Mouse (Mus musculus): Measurements from ENCODE around the gene Hist1h4j. TPM values are rescaled to one million over a fixed set of nuclear protein-coding genes. Genes with fewer than 3 reads are reported as not detected.
"Not testable (repeated sequence)": the region's sequence is repeated elsewhere in the genome, so short reads cannot be mapped to it uniquely, and the experiment has no call there.

Hist1h4j gene
- polyA plus RNA-seq, 1 experiment from 2014 or later, result 1.2 TPM

GRCm38 (mm10) chr13:21715131-21715863, 19.6 kb upstream of the Hist1h4j start:
- no peaks in the 10 kb centered on the region for H3K36me3 ChIP-seq (ENCODE audit: control insufficient read depth, insufficient read depth, low read length)
- 2% methylated on average over 21 of the region's 22 CpGs for WGBS
- no peaks in the 10 kb centered on the region for H3K27me3 ChIP-seq (ENCODE audit: control insufficient read depth, insufficient read depth, low read length)
- DNase-seq (ENCODE audit: low spot score) (peak; percentile 66), ATAC-seq (replicated peaks; ENCODE audit: low FRiP score) (no peak)
- H3K4me1 ChIP-seq (replicated peaks; ENCODE audit: control insufficient read depth, insufficient read depth, low read length), result no peaks in the 10 kb centered on the region; the same call in 1 of the 2 replicates
- H3K4me3 ChIP-seq (ENCODE audit: low read depth, low read length), result peak overlapping the region; percentile 44
- H3K4me2 ChIP-seq (ENCODE audit: low read depth, low read length, severe bottlenecking), result peak overlapping the region; percentile 63
- H3K27ac ChIP-seq (ENCODE audit: low read depth, low read length), result peak overlapping the region; percentile 98
- H3K9ac ChIP-seq (ENCODE audit: low read length), result peak overlapping the region; percentile 78
- H3K9me3 ChIP-seq (ENCODE audit: control insufficient read depth, low read length), result no peaks in the 10 kb centered on the region

- H3K4me1 ChIP-seq (replicated peaks; ENCODE audit: control insufficient read depth, insufficient read depth, low read length); H3K9me3 ChIP-seq (ENCODE audit: control insufficient read depth, low read length); H3K36me3 ChIP-seq (ENCODE audit: control insufficient read depth, insufficient read depth, low read length); H3K27me3 ChIP-seq (ENCODE audit: control insufficient read depth, insufficient read depth, low read length): not testable (repeated sequence)
- DNase-seq (ENCODE audit: low spot score), result peak; percentile 87
- Histone ChIP-seq H3K4me3 (ENCODE audit: low read depth, low read length) (peak within 1 kb of the TSS; percentile 44), H3K9ac (ENCODE audit: low read length) (peak within 1 kb of the TSS; percentile 79), H3K4me2 (ENCODE audit: low read depth, low read length, severe bottlenecking) (peak within 1 kb of the TSS; percentile 84), H3K27ac (ENCODE audit: low read depth, low read length) (peak within 1 kb of the TSS; percentile 98)
- ATAC-seq (replicated peaks; ENCODE audit: low FRiP score), result peak; percentile 94
- 0% methylated on average over 29 of the region's 50 CpGs for WGBS
Measured at GRCm38 (mm10) chr13:21715864-21716539, 18.9 kb upstream of the Hist1h4j start, which contains the start of the genes Hist1h2bl and Hist1h2ai. TSS of gene Hist1h2bl (minus strand) at chr13:21716143. TSS of gene Hist1h2ai (plus strand) at chr13:21716422.

GRCm38 (mm10) chr13:21716540-21717391, 18.1 kb upstream of the Hist1h4j start:
- Histone ChIP-seq H3K4me3 (ENCODE audit: low read depth, low read length) (peak overlapping the region; percentile 44), H3K27ac (ENCODE audit: low read depth, low read length) (peak overlapping the region; percentile 98), H3K4me2 (ENCODE audit: low read depth, low read length, severe bottlenecking) (peak overlapping the region; percentile 84), H3K9ac (ENCODE audit: low read length) (peak overlapping the region; percentile 79)
- peak; percentile 70 for DNase-seq (ENCODE audit: low spot score)
- ATAC-seq (replicated peaks; ENCODE audit: low FRiP score), result peak; percentile 13
- H3K27me3 ChIP-seq (ENCODE audit: control insufficient read depth, insufficient read depth, low read length); H3K9me3 ChIP-seq (ENCODE audit: control insufficient read depth, low read length); H3K36me3 ChIP-seq (ENCODE audit: control insufficient read depth, insufficient read depth, low read length); H3K4me1 ChIP-seq (replicated peaks; ENCODE audit: control insufficient read depth, insufficient read depth, low read length): not testable (repeated sequence)
- under 1% methylated on average over 9 of the region's 38 CpGs for WGBS

DNA sequence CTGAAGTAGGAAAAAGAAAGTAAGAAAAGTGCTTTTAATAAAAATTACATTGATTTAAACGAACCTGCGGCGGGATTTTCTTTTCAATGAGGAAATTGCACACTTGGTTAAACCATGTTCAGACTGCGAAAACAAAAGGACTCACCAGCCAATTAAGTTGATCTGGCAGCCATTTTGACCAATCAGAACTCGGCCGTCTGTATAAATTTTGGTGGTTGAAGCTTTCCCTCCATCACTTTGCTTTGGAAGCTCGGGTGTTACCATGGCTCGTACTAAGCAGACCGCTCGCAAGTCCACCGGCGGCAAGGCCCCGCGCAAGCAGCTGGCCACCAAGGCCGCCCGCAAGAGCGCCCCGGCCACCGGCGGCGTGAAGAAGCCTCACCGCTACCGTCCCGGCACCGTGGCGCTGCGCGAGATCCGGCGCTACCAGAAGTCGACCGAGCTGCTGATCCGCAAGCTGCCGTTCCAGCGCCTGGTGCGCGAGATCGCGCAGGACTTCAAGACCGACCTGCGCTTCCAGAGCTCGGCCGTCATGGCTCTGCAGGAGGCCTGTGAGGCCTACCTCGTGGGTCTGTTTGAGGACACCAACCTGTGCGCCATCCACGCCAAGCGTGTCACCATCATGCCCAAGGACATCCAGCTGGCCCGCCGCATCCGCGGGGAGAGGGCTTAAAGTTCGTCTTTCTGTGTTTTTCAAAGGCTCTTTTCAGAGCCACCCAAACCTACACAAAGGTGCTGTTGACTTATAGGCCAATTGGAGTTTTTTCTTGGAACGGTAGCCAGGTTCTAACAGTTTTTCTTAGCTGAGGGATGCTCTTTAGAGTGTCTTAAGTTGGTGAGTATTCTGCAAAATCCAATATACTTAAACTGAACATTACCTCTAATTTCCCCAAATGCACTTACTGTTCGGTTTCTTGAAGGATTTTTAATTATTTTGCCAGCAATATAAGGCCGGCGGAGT, 17.2 kb upstream of the Hist1h4j start, which contains the start of gene Hist1h3h:
TSS of gene Hist1h3h (plus strand) at position 263 of the 961 bp plus-strand sequence.
- under 1% methylated on average over 25 of the region's 56 CpGs for WGBS
- Histone ChIP-seq H3K4me3 (ENCODE audit: low read depth, low read length) (peak within 1 kb of the TSS; percentile 46), H3K27ac (ENCODE audit: low read depth, low read length) (peak within 1 kb of the TSS; percentile 98), H3K9ac (ENCODE audit: low read length) (peak within 1 kb of the TSS; percentile 79), H3K4me2 (ENCODE audit: low read depth, low read length, severe bottlenecking) (peak within 1 kb of the TSS; percentile 84)
- H3K36me3 ChIP-seq (ENCODE audit: control insufficient read depth, insufficient read depth, low read length); H3K4me1 ChIP-seq (replicated peaks; ENCODE audit: control insufficient read depth, insufficient read depth, low read length); H3K27me3 ChIP-seq (ENCODE audit: control insufficient read depth, insufficient read depth, low read length); H3K9me3 ChIP-seq (ENCODE audit: control insufficient read depth, low read length): not testable (repeated sequence)
- ATAC-seq (replicated peaks; ENCODE audit: low FRiP score) (peak; percentile 52), DNase-seq (ENCODE audit: low spot score) (peak; percentile 89)

DNA sequence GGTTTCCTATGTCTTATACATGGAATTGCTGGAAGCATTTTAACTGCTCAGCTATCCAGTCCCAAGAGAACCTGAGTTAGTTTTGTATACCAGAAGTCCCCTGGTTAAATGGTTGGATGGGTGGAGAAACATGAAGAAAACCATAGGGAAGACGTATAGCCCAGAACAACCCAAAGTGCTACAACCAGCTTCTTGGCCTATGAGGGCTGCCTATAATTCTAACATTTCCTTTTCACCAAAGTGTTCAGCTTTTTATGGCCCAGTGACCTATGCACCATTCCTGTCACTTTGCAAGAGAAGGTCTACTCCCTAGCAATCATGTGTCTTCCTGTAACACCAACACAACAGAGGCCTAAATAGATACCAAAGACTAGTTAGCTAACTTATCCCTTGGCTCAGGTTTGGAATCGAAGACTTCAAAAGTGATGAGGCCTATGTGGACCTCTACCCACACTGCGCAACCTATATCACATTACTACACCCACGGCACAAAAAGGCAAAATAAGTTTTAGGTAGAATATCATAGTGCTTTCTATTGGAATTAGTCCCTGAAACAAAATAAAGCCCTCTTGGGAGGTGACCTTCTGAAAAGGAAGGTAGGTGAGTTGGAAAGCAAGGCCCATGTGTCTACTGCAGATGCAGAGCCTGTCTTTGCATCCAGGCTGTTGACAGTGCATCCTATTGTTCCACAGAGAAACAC, 16.3 kb upstream of the Hist1h4j start:
- Histone ChIP-seq H3K4me3 (ENCODE audit: low read depth, low read length) (peak overlapping the region; percentile 46), H3K9ac (ENCODE audit: low read length) (peak overlapping the region; percentile 78), H3K9me3 (ENCODE audit: control insufficient read depth, low read length) (no peaks in the 10 kb centered on the region), H3K27me3 (ENCODE audit: control insufficient read depth, insufficient read depth, low read length) (no peaks in the 10 kb centered on the region), H3K4me2 (ENCODE audit: low read depth, low read length, severe bottlenecking) (peak overlapping the region; percentile 74), H3K36me3 (ENCODE audit: control insufficient read depth, insufficient read depth, low read length) (no peaks in the 10 kb centered on the region), H3K4me1 (replicated peaks; ENCODE audit: control insufficient read depth, insufficient read depth, low read length) (no peaks in the 10 kb centered on the region; the same call in 1 of the 2 replicates), H3K27ac (ENCODE audit: low read depth, low read length) (peak overlapping the region; percentile 94)
- 51% methylated on average over 4 of the region's 4 CpGs for WGBS
- ATAC-seq (replicated peaks; ENCODE audit: low FRiP score) (no peak), DNase-seq (ENCODE audit: low spot score) (peak; percentile 55)

DNA sequence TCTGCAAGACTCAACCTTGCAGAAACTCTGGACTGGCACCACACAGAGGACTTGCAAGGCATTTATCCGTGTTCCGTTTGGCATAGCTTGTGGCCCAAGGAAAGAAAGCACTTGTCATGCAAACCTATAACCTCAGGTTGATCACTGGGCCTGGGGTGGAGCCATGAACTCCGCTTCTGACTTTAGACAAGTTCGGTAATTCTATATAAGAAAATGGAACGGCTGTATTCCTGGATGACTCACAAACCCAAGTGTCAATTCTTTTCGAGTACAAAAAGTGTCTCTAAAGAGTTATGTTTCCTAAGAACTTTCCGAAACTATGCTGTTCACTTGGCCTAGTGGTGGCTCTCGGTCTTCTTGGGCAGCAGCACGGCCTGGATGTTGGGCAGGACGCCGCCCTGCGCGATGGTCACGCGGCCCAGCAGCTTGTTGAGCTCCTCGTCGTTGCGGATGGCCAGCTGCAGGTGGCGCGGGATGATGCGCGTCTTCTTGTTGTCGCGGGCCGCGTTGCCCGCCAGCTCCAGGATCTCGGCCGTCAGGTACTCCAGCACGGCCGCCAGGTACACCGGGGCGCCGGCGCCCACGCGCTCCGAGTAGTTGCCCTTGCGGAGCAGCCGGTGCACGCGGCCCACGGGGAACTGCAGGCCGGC, 13.6 kb upstream of the Hist1h4j start:
- not testable (repeated sequence) for H3K36me3 ChIP-seq (ENCODE audit: control insufficient read depth, insufficient read depth, low read length); H3K9me3 ChIP-seq (ENCODE audit: control insufficient read depth, low read length); H3K4me1 ChIP-seq (replicated peaks; ENCODE audit: control insufficient read depth, insufficient read depth, low read length); H3K27me3 ChIP-seq (ENCODE audit: control insufficient read depth, insufficient read depth, low read length)
- ATAC-seq (replicated peaks; ENCODE audit: low FRiP score), result peak; percentile 14
- Histone ChIP-seq H3K9ac (ENCODE audit: low read length) (peak overlapping the region; percentile 79), H3K27ac (ENCODE audit: low read depth, low read length) (peak overlapping the region; percentile 96), H3K4me3 (ENCODE audit: low read depth, low read length) (peak overlapping the region; percentile 30), H3K4me2 (ENCODE audit: low read depth, low read length, severe bottlenecking) (peak overlapping the region; percentile 70)
- DNase-seq (ENCODE audit: low spot score), result peak; percentile 64
- WGBS, result 4% methylated on average over 17 of the region's 44 CpGs

DNA sequence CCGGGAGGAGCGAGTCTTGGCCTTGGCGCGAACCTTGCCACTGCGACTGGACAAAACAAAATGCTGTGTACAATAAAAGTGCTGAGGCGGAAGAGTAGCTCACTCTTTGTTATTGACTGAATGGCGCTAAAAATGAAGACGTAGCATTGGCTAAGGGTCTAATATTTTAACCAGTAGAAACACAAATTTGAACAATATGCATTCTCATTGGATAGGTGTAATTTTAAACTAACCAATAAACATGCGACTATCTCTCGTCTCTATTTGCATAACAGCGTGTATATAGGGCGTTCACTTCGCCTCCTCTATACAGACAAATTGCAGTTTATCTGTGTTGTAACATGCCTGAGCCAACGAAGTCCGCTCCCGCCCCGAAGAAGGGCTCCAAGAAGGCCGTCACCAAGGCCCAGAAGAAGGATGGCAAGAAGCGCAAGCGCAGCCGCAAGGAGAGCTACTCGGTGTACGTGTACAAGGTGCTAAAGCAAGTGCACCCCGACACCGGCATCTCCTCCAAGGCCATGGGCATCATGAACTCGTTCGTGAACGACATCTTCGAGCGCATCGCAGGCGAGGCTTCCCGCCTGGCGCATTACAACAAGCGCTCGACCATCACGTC, 13.0 kb upstream of the Hist1h4j start, which contains the start of gene Hist1h2bm:
TSS of gene Hist1h2bm (plus strand) at position 288 of the 616 bp plus-strand sequence.
- Histone ChIP-seq H3K27ac (ENCODE audit: low read depth, low read length) (peak within 1 kb of the TSS; percentile 96), H3K4me3 (ENCODE audit: low read depth, low read length) (peak within 1 kb of the TSS; percentile 30), H3K4me2 (ENCODE audit: low read depth, low read length, severe bottlenecking) (peak within 1 kb of the TSS; percentile 70), H3K9ac (ENCODE audit: low read length) (peak within 1 kb of the TSS; percentile 79)
- DNase-seq (ENCODE audit: low spot score), result peak; percentile 85
- ATAC-seq (replicated peaks; ENCODE audit: low FRiP score), result peak; percentile 95
- not testable (repeated sequence) for H3K9me3 ChIP-seq (ENCODE audit: control insufficient read depth, low read length); H3K27me3 ChIP-seq (ENCODE audit: control insufficient read depth, insufficient read depth, low read length); H3K36me3 ChIP-seq (ENCODE audit: control insufficient read depth, insufficient read depth, low read length); H3K4me1 ChIP-seq (replicated peaks; ENCODE audit: control insufficient read depth, insufficient read depth, low read length)
- WGBS, result 1% methylated on average over 37 of the region's 37 CpGs
